Mouse (Mus musculus): ENCODE results near the gene Kdm1b. TPM values are rescaled to one million over a fixed set of nuclear protein-coding genes. Genes with fewer than 3 reads are reported as not detected.

Gene Kdm1b
- total RNA-seq, 2 experiments from 2014 or later, result 8.3 to 9.4 TPM

- no peak for DNase-seq
- intact Hi-C loops (cut with DNase I), result no loop called here
Observed at GRCm38 (mm10) chr13:47056126-47056525, 12.8 kb downstream of the Kdm1b start.

GRCm38 (mm10) chr13:47056781-47057180, 13.5 kb downstream of the Kdm1b start:
- intact Hi-C loops (cut with DNase I), result no loop called here
- DNase-seq, result no peak

GRCm38 (mm10) chr13:47062756-47063155, 19.5 kb downstream of the Kdm1b start:
- intact Hi-C loops (cut with DNase I), result no loop called here
- no peak for DNase-seq

- DNase-seq, result no peak
- intact Hi-C loops (cut with DNase I), result no loop called here
Observed at GRCm38 (mm10) chr13:47063985-47064760, 20.9 kb downstream of the Kdm1b start.

GRCm38 (mm10) chr13:47066516-47066915, 23.2 kb downstream of the Kdm1b start:
- intact Hi-C loops (cut with DNase I), result no loop called here
- DNase-seq, result no peak

GRCm38 (mm10) chr13:47067001-47067400, 23.7 kb downstream of the Kdm1b start:
- intact Hi-C loops (cut with DNase I), result no loop called here
- no peak for DNase-seq

GRCm38 (mm10) chr13:47070329-47071080, 27.2 kb downstream of the Kdm1b start:
- intact Hi-C loops (cut with DNase I), result no loop called here
- no peak for DNase-seq

GRCm38 (mm10) chr13:47071871-47072270, 28.6 kb downstream of the Kdm1b start:
- intact Hi-C loops (cut with DNase I), result no loop called here
- no peak for DNase-seq

- intact Hi-C loops (cut with DNase I), result no loop called here
- DNase-seq, result no peak
Observed at GRCm38 (mm10) chr13:47072484-47072883, 29.2 kb downstream of the Kdm1b start.

GRCm38 (mm10) chr13:47076156-47076555, 32.9 kb downstream of the Kdm1b start:
- intact Hi-C loops (cut with DNase I), result no loop called here
- no peak for DNase-seq

GRCm38 (mm10) chr13:47077367-47077766, 34.1 kb downstream of the Kdm1b start:
- no peak for DNase-seq
- intact Hi-C loops (cut with DNase I), result no loop called here

- no peak for DNase-seq
- intact Hi-C loops (cut with DNase I), result no loop called here
Observed at GRCm38 (mm10) chr13:47078799-47079198, 35.5 kb downstream of the Kdm1b start.

GRCm38 (mm10) chr13:47080905-47081505, 37.7 kb downstream of the Kdm1b start:
- intact Hi-C loops (cut with DNase I), result no loop called here
- no peak for DNase-seq

GRCm38 (mm10) chr13:47088433-47088832, 45.1 kb downstream of the Kdm1b start:
- DNase-seq, result no peak
- intact Hi-C loops (cut with DNase I), result no loop called here

GRCm38 (mm10) chr13:47089271-47089670, 46.0 kb downstream of the Kdm1b start:
- intact Hi-C loops (cut with DNase I), result no loop called here

GRCm38 (mm10) chr13:47093791-47094190, 50.5 kb downstream of the Kdm1b start:
- intact Hi-C loops (cut with DNase I), result no loop called here
- DNase-seq, result no peak

More at GRCm38 (mm10) chr13:47089271-47089670, 46.0 kb downstream of the Kdm1b start:
- DNase-seq, result no peak

GRCm38 (mm10) chr13:47096591-47096990, 53.3 kb downstream of the Kdm1b start:
- no peak for DNase-seq
- intact Hi-C loops (cut with DNase I), result no loop called here

- DNase-seq, result no peak
- intact Hi-C loops (cut with DNase I), result no loop called here
Observed at GRCm38 (mm10) chr13:47099265-47099664, 56.0 kb downstream of the Kdm1b start.

GRCm38 (mm10) chr13:47100587-47100986, 57.3 kb downstream of the Kdm1b start:
- intact Hi-C loops (cut with DNase I), result no loop called here
- no peak for DNase-seq

- intact Hi-C loops (cut with DNase I), result no loop called here
- DNase-seq, result no peak
Observed at GRCm38 (mm10) chr13:47104146-47104545, 60.8 kb downstream of the Kdm1b start.

- DNase-seq, result peak; percentile 42 to 54
- intact Hi-C loops (cut with DNase I), result no loop called here
Observed at GRCm38 (mm10) chr13:47104856-47105541, 61.7 kb downstream of the Kdm1b start.
